Mouse (Mus musculus) heart, embryonic 10.5 days (tissue): ENCODE measurements around the gene Itgal. TPM values are rescaled to one million over a fixed set of nuclear protein-coding genes. Genes with fewer than 3 reads are reported as not detected.
"Not testable (repeated sequence)": the region's sequence is repeated elsewhere in the genome, so short reads cannot be mapped to it uniquely, and the experiment has no call there.

Experiments used
- DNase-seq: peaks from one replicate; pipeline ENCODE4 v3.0.0-alpha.2; 2017; ENCODE audit warnings: low spot score
- H3K27ac ChIP-seq: fragments of 300-500 bp; sonication (generic); 2 replicates; pipeline ENCODE4 v1.5.1; 2016; ENCODE audit warnings: mild to moderate bottlenecking
- H3K27me3 ChIP-seq: fragments of 300-500 bp; sonication (generic); 2 replicates; pipeline ENCODE4 v1.6.1; 2016; ENCODE audit warnings: mild to moderate bottlenecking; ENCODE audit not compliant: poor library complexity, insufficient read depth, severe bottlenecking
- H3K36me3 ChIP-seq: fragments of 300-500 bp; sonication (generic); 2 replicates; pipeline ENCODE4 v1.6.1; 2016; ENCODE audit warnings: mild to moderate bottlenecking, moderate library complexity
- H3K4me1 ChIP-seq: fragments of 300-500 bp; sonication (generic); 2 replicates; pipeline ENCODE4 v1.6.1; 2016; ENCODE audit warnings: mild to moderate bottlenecking
- H3K4me3 ChIP-seq: fragments of 300-500 bp; sonication (generic); 2 replicates; pipeline ENCODE4 v1.5.1; 2016; ENCODE audit warnings: mild to moderate bottlenecking, moderate library complexity
- H3K9me3 ChIP-seq: fragments of 300-500 bp; sonication (generic); 2 replicates; pipeline ENCODE4 v1.6.1; 2016; ENCODE audit warnings: mild to moderate bottlenecking, moderate library complexity
- WGBS: fragments of 180-500 bp; shearing (Covaris S2); methylation state at CpG from one replicate; pipeline ENCODE4 v1.1.7; 2016; 5-methylcytosine and 5-hydroxymethylcytosine counted together
- polyA plus RNA-seq: library from polyadenylated mRNA; unstranded; fragments of >200 nt; fragmentation: Nextera tagmentation; extraction: Ambion mirVana; gene quantifications from 2 replicates; pipeline ENCODE4 v1.2.1, GENCODE M21; 2016

Itgal gene
- polyA plus RNA-seq, 1 experiment from 2014 or later = 0.72 TPM

- peak; percentile 96 for DNase-seq
- 3% methylated on average over 49 of the region's 49 CpGs for WGBS
Observed at GRCm38 (mm10) chr7:127375271-127376245, 79.5 kb downstream of the Itgal start, which contains the start of gene Zfp747. Zfp747 (minus strand) TSS chr7:127376050.

GRCm38 (mm10) chr7:127378310-127378921 lies 82.4 kb downstream of the Itgal start:
- no peak for DNase-seq
- H3K27ac ChIP-seq = no peak overlapping the region
- 62% methylated on average over 6 of the region's 6 CpGs for WGBS
- H3K9me3 ChIP-seq = no peaks in the 10 kb centered on the region
- H3K4me1 ChIP-seq = 0 out of 2 replicates have a peak, but pooled peaks cover 3% of the 10 kb centered on the region
- H3K27me3 ChIP-seq = no peaks in the 10 kb centered on the region
- H3K36me3 ChIP-seq = peaks cover 19% of the 10 kb centered on the region
- H3K4me3 ChIP-seq = no peak overlapping the region

More at GRCm38 (mm10) chr7:127375271-127376245, 79.5 kb downstream of the Itgal start, which contains the start of gene Zfp747:
- H3K4me3 ChIP-seq = peak within 1 kb of the TSS; percentile 79
- peaks cover 24% of the 10 kb centered on the region for H3K36me3 ChIP-seq
- not testable (repeated sequence) for H3K9me3 ChIP-seq, H3K4me1 ChIP-seq, H3K27me3 ChIP-seq
- H3K27ac ChIP-seq = peak within 1 kb of the TSS; percentile 89

Other genes starting within 250 kb of the Itgal start
- not detected in 2 replicates for gene Zg16, start 208.9 kb upstream of the Itgal start, polyA plus RNA-seq
- 0.73 and 1.0 TPM in 2 replicates for gene AI467606, start 204.9 kb upstream of the Itgal start, polyA plus RNA-seq
- 7.2 and 14.5 TPM in 2 replicates for gene Qprt, start 174.0 kb upstream of the Itgal start, polyA plus RNA-seq
- gene Spn, start 158.4 kb upstream of the Itgal start, polyA plus RNA-seq = 0.06 and 0.50 TPM in 2 replicates
- gene Cd2bp2, start 100.2 kb upstream of the Itgal start, polyA plus RNA-seq = 49.1 and 61.0 TPM in 2 replicates
- gene Tbc1d10b, start 87.8 kb upstream of the Itgal start, polyA plus RNA-seq = 26.4 and 28.3 TPM in 2 replicates
- 40.4 and 51.1 TPM in 2 replicates for gene Mylpf, start 87.4 kb upstream of the Itgal start, polyA plus RNA-seq
- gene Zfp553, start 63.2 kb upstream of the Itgal start, polyA plus RNA-seq = 30.5 and 42.9 TPM in 2 replicates
- 21.2 and 25.4 TPM in 2 replicates for gene Sept1, start 63.1 kb upstream of the Itgal start, polyA plus RNA-seq
- gene Zfp771, start 52.0 kb upstream of the Itgal start, polyA plus RNA-seq = 41.3 and 44.6 TPM in 2 replicates
- 222 and 262 TPM in 2 replicates for gene Dctpp1, start 35.6 kb upstream of the Itgal start, polyA plus RNA-seq
- gene Sephs2, start 22.2 kb upstream of the Itgal start, polyA plus RNA-seq = 79.9 and 88.3 TPM in 2 replicates
- 18.7 and 19.0 TPM in 2 replicates for gene Zfp768, start 49.3 kb downstream of the Itgal start, polyA plus RNA-seq
- gene Zfp747, start 79.8 kb downstream of the Itgal start, polyA plus RNA-seq = 5.3 and 6.7 TPM in 2 replicates
- 4.6 and 4.8 TPM in 2 replicates for gene 9130019O22Rik, start 90.9 kb downstream of the Itgal start, polyA plus RNA-seq
- gene E430018J23Rik, start 97.4 kb downstream of the Itgal start, polyA plus RNA-seq = 3.8 and 5.5 TPM in 2 replicates
- 5.1 and 6.6 TPM in 2 replicates for gene Zfp764, start 110.6 kb downstream of the Itgal start, polyA plus RNA-seq
- 20.9 and 26.8 TPM in 2 replicates for gene Zfp688, start 125.8 kb downstream of the Itgal start, polyA plus RNA-seq
- gene Zfp689, start 152.9 kb downstream of the Itgal start, polyA plus RNA-seq = 6.6 and 7.0 TPM in 2 replicates
- 35.6 and 42.2 TPM in 2 replicates for gene Prr14, start 163.4 kb downstream of the Itgal start, polyA plus RNA-seq
- 6.4 and 13.0 TPM in 2 replicates for gene Fbrs, start 182.9 kb downstream of the Itgal start, polyA plus RNA-seq
- 47.4 and 56.4 TPM in 2 replicates for gene Srcap, start 215.7 kb downstream of the Itgal start, polyA plus RNA-seq
- 9.4 and 10.0 TPM in 2 replicates for gene Gm42715, start 223.3 kb downstream of the Itgal start, polyA plus RNA-seq